Mouse (Mus musculus): ENCODE measurements around the gene Gucy1b1. TPM values are rescaled to one million over a fixed set of nuclear protein-coding genes. Genes with fewer than 3 reads are reported as not detected.

The Gucy1b1 gene
- polyA plus RNA-seq, 1 experiment from 2014 or later: 51.7 TPM

- Histone ChIP-seq H3K4me3 (replicated peaks; ENCODE audit: low read length) (no peak overlapping the region), H3K4me2 (replicated peaks) (no peak overlapping the region), H3K9me3 (ENCODE audit: control insufficient read depth, low read length) (no peaks in the 10 kb centered on the region), H3K27ac (no peak overlapping the region), H3K36me3 (replicated peaks; ENCODE audit: control insufficient read depth, insufficient read depth) (no peaks in the 10 kb centered on the region), H3K9ac (no peak overlapping the region), H3K4me1 (replicated peaks; ENCODE audit: control insufficient read depth, insufficient read depth, low read length) (peaks cover 10% of the 10 kb centered on the region), H3K27me3 (ENCODE audit: control insufficient read depth, insufficient read depth, low read length) (no peaks in the 10 kb centered on the region)
- 90% methylated on average over 5 of the region's 5 CpGs for WGBS
- ATAC-seq (ENCODE audit: low FRiP score) (no peak), DNase-seq (ENCODE audit: low spot score) (no peak)
These were observed 6.7 kb downstream of the Gucy1b1 start for GRCm38 (mm10) chr3:82067830-82068229.

- no peak overlapping the region for H3K9ac ChIP-seq
- 0 out of 2 replicates have a peak overlapping the region, but pooled peaks have one; percentile 26 for H3K27ac ChIP-seq
- H3K9me3 ChIP-seq (ENCODE audit: control insufficient read depth, low read length): no peaks in the 10 kb centered on the region
- DNase-seq (ENCODE audit: low spot score) (no peak), ATAC-seq (ENCODE audit: low FRiP score) (no peak)
- no peaks in the 10 kb centered on the region for H3K27me3 ChIP-seq (ENCODE audit: control insufficient read depth, insufficient read depth, low read length)
- 39% methylated on average over 9 of the region's 9 CpGs for WGBS
- peaks cover 20% of the 10 kb centered on the region for H3K4me1 ChIP-seq (replicated peaks; ENCODE audit: control insufficient read depth, insufficient read depth, low read length)
- no peak overlapping the region for H3K4me3 ChIP-seq (replicated peaks; ENCODE audit: low read length)
- H3K36me3 ChIP-seq (replicated peaks; ENCODE audit: control insufficient read depth, insufficient read depth): peaks cover 4% of the 10 kb centered on the region
- no peak overlapping the region for H3K4me2 ChIP-seq (replicated peaks)
These were observed 12.9 kb downstream of the Gucy1b1 start for GRCm38 (mm10) chr3:82061402-82062180.

GRCm38 (mm10) chr3:82057201-82057600, 17.3 kb downstream of the Gucy1b1 start:
- WGBS: 76% methylated on average over 5 of the region's 5 CpGs
- no peak for DNase-seq (ENCODE audit: low spot score)
- Histone ChIP-seq H3K4me1 (replicated peaks; ENCODE audit: control insufficient read depth, insufficient read depth, low read length) (peaks cover 10% of the 10 kb centered on the region; the same call in 1 of the 2 replicates), H3K4me3 (replicated peaks; ENCODE audit: low read length) (no peak overlapping the region), H3K9ac (no peak overlapping the region), H3K36me3 (replicated peaks; ENCODE audit: control insufficient read depth, insufficient read depth) (peaks cover 8% of the 10 kb centered on the region), H3K9me3 (ENCODE audit: control insufficient read depth, low read length) (no peaks in the 10 kb centered on the region), H3K27ac (no peak overlapping the region), H3K4me2 (replicated peaks) (no peak overlapping the region), H3K27me3 (ENCODE audit: control insufficient read depth, insufficient read depth, low read length) (no peaks in the 10 kb centered on the region)
- no peak for ATAC-seq (ENCODE audit: low FRiP score)

DNA sequence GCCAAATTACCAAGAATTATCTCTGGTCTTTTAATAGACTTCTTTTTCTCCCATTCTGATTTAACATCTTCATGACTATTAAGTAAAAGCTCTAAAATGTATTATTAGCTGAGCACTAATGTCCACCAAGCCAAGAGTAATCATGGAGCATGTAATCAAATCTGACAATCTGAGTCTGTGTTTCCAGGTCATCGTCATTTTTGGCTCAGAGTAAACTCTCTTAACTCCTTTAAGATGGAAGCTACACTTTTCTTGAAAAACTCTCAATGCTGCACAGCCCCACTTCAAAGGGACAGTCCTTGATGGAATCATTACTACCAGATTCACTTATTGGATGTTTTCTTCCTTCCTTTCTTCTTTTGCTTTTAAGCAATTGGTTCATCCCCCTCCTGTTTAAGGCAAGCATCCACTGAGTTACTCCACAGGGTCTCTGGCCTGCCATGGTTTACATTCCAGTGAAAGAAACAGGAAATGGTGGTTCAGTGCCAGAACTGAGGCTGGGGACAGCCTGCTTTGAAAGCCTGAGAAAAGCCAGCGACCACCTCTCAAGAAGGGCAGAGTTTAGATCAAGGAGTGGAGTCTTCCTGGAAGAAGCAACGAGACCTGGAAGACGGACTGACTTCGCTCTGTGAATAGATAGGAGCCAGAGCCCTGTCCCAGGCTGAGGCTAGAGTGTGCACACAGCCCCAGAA, 20.1 kb downstream of the Gucy1b1 start:
- no peaks in the 10 kb centered on the region for H3K4me1 ChIP-seq (replicated peaks; ENCODE audit: control insufficient read depth, insufficient read depth, low read length)
- H3K4me2 ChIP-seq (replicated peaks): no peak overlapping the region
- no peak overlapping the region for H3K27ac ChIP-seq
- no peaks in the 10 kb centered on the region for H3K27me3 ChIP-seq (ENCODE audit: control insufficient read depth, insufficient read depth, low read length)
- no peak overlapping the region for H3K4me3 ChIP-seq (replicated peaks; ENCODE audit: low read length)
- DNase-seq (ENCODE audit: low spot score) (no peak), ATAC-seq (ENCODE audit: low FRiP score) (no peak)
- WGBS: 73% methylated on average over 5 of the region's 5 CpGs
- H3K36me3 ChIP-seq (replicated peaks; ENCODE audit: control insufficient read depth, insufficient read depth): peaks cover 8% of the 10 kb centered on the region
- H3K9me3 ChIP-seq (ENCODE audit: control insufficient read depth, low read length): no peaks in the 10 kb centered on the region
- H3K9ac ChIP-seq: no peak overlapping the region

- no peak for DNase-seq (ENCODE audit: low spot score)
- WGBS: 29% methylated on average over 2 of the region's 2 CpGs
These were observed 22.5 kb downstream of the Gucy1b1 start for GRCm38 (mm10) chr3:82052029-82052428.

DNA sequence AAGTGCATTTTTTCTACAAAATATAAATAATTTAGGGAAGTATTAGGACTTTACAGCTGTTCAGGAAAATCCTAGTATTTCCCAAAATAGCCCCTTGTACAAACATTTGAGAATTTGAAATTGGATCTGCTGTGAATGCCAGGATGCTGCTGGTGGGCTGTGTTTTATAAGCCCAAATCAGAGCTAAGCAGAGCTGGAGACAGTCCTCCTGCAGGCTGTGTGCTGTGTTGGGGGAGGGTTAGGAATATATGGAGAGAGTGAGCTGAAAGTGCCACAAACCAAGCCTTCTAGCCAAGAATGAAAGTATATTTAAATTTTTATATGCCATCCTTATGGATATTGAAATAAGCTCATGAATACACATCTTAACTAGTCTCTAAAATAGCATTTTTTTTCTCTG, 23.0 kb downstream of the Gucy1b1 start:
- no peaks in the 10 kb centered on the region for H3K27me3 ChIP-seq (ENCODE audit: control insufficient read depth, insufficient read depth, low read length)
- no peak for DNase-seq (ENCODE audit: low spot score)
- no peak overlapping the region for H3K4me2 ChIP-seq (replicated peaks)
- no peak overlapping the region for H3K27ac ChIP-seq
- 0 out of 2 replicates have a peak, but pooled peaks cover 2% of the 10 kb centered on the region for H3K4me1 ChIP-seq (replicated peaks; ENCODE audit: control insufficient read depth, insufficient read depth, low read length)
- H3K4me3 ChIP-seq (replicated peaks; ENCODE audit: low read length): no peak overlapping the region
- no peak for ATAC-seq (ENCODE audit: low FRiP score)
- H3K36me3 ChIP-seq (replicated peaks; ENCODE audit: control insufficient read depth, insufficient read depth): 0 out of 2 replicates have a peak, but pooled peaks cover 4% of the 10 kb centered on the region
- no peak overlapping the region for H3K9ac ChIP-seq
- H3K9me3 ChIP-seq (ENCODE audit: control insufficient read depth, low read length): no peaks in the 10 kb centered on the region

More at GRCm38 (mm10) chr3:82052029-82052428, 22.5 kb downstream of the Gucy1b1 start:
- Histone ChIP-seq H3K9ac (no peak overlapping the region), H3K4me1 (replicated peaks; ENCODE audit: control insufficient read depth, insufficient read depth, low read length) (0 out of 2 replicates have a peak, but pooled peaks cover 2% of the 10 kb centered on the region), H3K4me3 (replicated peaks; ENCODE audit: low read length) (no peak overlapping the region), H3K27ac (no peak overlapping the region), H3K4me2 (replicated peaks) (no peak overlapping the region), H3K9me3 (ENCODE audit: control insufficient read depth, low read length) (no peaks in the 10 kb centered on the region), H3K36me3 (replicated peaks; ENCODE audit: control insufficient read depth, insufficient read depth) (peaks cover 5% of the 10 kb centered on the region; the same call in 1 of the 2 replicates), H3K27me3 (ENCODE audit: control insufficient read depth, insufficient read depth, low read length) (no peaks in the 10 kb centered on the region)
- no peak for ATAC-seq (ENCODE audit: low FRiP score)

- Histone ChIP-seq H3K4me1 (replicated peaks; ENCODE audit: control insufficient read depth, insufficient read depth, low read length) (0 out of 2 replicates have a peak, but pooled peaks cover 2% of the 10 kb centered on the region), H3K4me3 (replicated peaks; ENCODE audit: low read length) (no peak overlapping the region), H3K9me3 (ENCODE audit: control insufficient read depth, low read length) (no peaks in the 10 kb centered on the region), H3K36me3 (replicated peaks; ENCODE audit: control insufficient read depth, insufficient read depth) (peaks cover 24% of the 10 kb centered on the region), H3K27ac (no peak overlapping the region), H3K4me2 (replicated peaks) (no peak overlapping the region), H3K9ac (no peak overlapping the region), H3K27me3 (ENCODE audit: control insufficient read depth, insufficient read depth, low read length) (no peaks in the 10 kb centered on the region)
- WGBS: 64% methylated on average over 7 of the region's 7 CpGs
- DNase-seq (ENCODE audit: low spot score) (no peak), ATAC-seq (ENCODE audit: low FRiP score) (no peak)
These were observed 25.8 kb downstream of the Gucy1b1 start for GRCm38 (mm10) chr3:82048681-82049080.

- DNase-seq (ENCODE audit: low spot score) (no peak), ATAC-seq (ENCODE audit: low FRiP score) (no peak)
- whole genome bisulfite sequencing: 55% methylated on average over 4 of the region's 4 CpGs
- Histone ChIP-seq H3K9me3 (ENCODE audit: control insufficient read depth, low read length) (no peaks in the 10 kb centered on the region), H3K27ac (no peak overlapping the region), H3K4me3 (replicated peaks; ENCODE audit: low read length) (no peak overlapping the region), H3K27me3 (ENCODE audit: control insufficient read depth, insufficient read depth, low read length) (no peaks in the 10 kb centered on the region), H3K9ac (no peak overlapping the region), H3K4me1 (replicated peaks; ENCODE audit: control insufficient read depth, insufficient read depth, low read length) (0 out of 2 replicates have a peak, but pooled peaks cover 2% of the 10 kb centered on the region), H3K36me3 (replicated peaks; ENCODE audit: control insufficient read depth, insufficient read depth) (peaks cover 29% of the 10 kb centered on the region), H3K4me2 (replicated peaks) (no peak overlapping the region)
These were observed 26.4 kb downstream of the Gucy1b1 start for GRCm38 (mm10) chr3:82048078-82048477.

DNA sequence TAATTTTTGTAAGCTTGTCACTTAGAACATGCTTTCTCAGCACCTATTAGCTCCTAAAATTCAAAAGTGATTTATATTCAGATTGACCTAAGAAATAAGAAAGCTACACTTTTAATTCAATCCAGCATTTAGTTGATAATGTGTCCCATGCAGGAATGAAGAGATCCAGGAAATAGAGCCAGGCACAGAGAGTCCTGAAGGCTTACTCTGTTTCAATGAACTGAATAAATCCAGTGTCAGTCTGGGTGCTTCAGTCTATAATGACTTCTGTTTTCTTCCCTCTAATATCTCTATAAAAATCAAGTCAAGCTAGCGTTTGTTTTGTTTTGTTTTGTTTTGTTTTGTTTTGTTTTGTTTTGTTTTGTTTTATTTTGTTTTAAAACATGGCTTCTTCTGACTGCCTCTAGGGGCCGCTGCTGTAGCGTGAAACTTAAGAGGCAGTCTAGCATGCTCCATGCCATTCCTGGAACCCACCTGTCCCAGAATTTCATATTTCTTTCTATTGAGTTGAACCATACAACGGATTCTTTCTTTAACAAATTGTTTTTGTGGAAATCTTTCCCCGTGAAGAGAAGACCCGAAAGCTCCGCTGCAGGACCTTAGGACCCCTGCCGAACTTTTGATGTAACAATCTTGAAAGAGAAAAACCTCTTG, 27.3 kb downstream of the Gucy1b1 start:
- Histone ChIP-seq H3K4me1 (replicated peaks; ENCODE audit: control insufficient read depth, insufficient read depth, low read length) (0 out of 2 replicates have a peak, but pooled peaks cover 2% of the 10 kb centered on the region), H3K4me3 (replicated peaks; ENCODE audit: low read length) (no peak overlapping the region), H3K27ac (no peak overlapping the region), H3K27me3 (ENCODE audit: control insufficient read depth, insufficient read depth, low read length) (no peaks in the 10 kb centered on the region), H3K36me3 (replicated peaks; ENCODE audit: control insufficient read depth, insufficient read depth) (peaks cover 31% of the 10 kb centered on the region), H3K9ac (no peak overlapping the region), H3K9me3 (ENCODE audit: control insufficient read depth, low read length) (no peaks in the 10 kb centered on the region), H3K4me2 (replicated peaks) (no peak overlapping the region)
- ATAC-seq (ENCODE audit: low FRiP score) (peak; percentile 77), DNase-seq (ENCODE audit: low spot score) (peak; percentile 78)
- 33% methylated on average over 8 of the region's 8 CpGs for WGBS

Data from hindbrain, embryonic 14.5 days (tissue).